Mouse (Mus musculus) adrenal gland, adult 8-10 months (tissue): Measurements from ENCODE around the gene Ube2dnl2. TPM values are rescaled to one million over a fixed set of nuclear protein-coding genes. Genes with fewer than 3 reads are reported as not detected.

Experiments used
- DNase-seq: peaks from one replicate; pipeline ENCODE4 v3.0.0; 2022
- total RNA-seq, 4 experiments: library from RNA; stranded (reverse); gene quantifications; 2 replicates each; pipeline ENCODE4 v1.2.4; 2022

Gene Ube2dnl2
- not detected for total RNA-seq

GRCm38 (mm10) chrX:114907282-114907681 lies at the start of gene Ube2dnl2:
Ube2dnl2 (plus strand) TSS chrX:114907582.
- no peak for DNase-seq

GRCm38 (mm10) chrX:114895489-114895888 lies 11.9 kb upstream of the Ube2dnl2 start:
- DNase-seq, result no peak

GRCm38 (mm10) chrX:114897506-114897905 lies 9.9 kb upstream of the Ube2dnl2 start:
- DNase-seq, result no peak

GRCm38 (mm10) chrX:114903391-114903790 lies 4.0 kb upstream of the Ube2dnl2 start:
- no peak for DNase-seq

DNA sequence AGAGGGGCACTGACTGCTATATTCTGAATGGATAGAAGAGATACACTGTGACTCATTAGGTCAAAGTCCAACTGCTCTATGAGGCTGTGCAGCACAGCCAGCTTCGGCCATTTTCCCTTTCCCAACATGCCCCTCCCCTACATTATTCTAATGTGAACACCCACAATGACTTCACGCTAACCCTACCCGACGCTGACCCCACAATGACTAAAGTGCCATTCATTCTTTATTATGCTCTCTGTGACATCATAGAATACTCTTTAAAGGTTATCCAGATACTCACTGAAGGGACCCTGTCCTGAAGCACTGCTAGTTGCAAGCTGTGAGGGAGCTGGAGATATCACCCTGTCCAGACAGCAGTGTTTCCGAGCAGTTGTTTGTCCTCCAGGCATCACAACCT lies 2.7 kb upstream of the Ube2dnl2 start, which contains the start of gene Ube2dnl1:
Gene Ube2dnl1 (plus strand): TSS at position 301 of the 400 bp plus-strand sequence.
- DNase-seq, result no peak

- DNase-seq, result no peak
Measured at GRCm38 (mm10) chrX:114955066-114955465, 47.7 kb downstream of the Ube2dnl2 start.

Other genes starting within 250 kb of the Ube2dnl2 start
- gene Ube2dnl1, start 2.6 kb upstream of the Ube2dnl2 start, total RNA-seq, result not detected